Mouse (Mus musculus): ENCODE results near the gene Elovl2.
A peak's percentile ranks its signal among the peaks of the same experiment; 100 is the strongest.
"Not testable (repeated sequence)": the region's sequence is repeated elsewhere in the genome, so short reads cannot be mapped to it uniquely, and the experiment has no call there.

The Elovl2 gene

GRCm38 (mm10) chr13:41233241-41233640 is 13.0 kb upstream of the Elovl2 start:
- DNase-seq = no peak

GRCm38 (mm10) chr13:41232209-41232608 is 12.0 kb upstream of the Elovl2 start:
- DNase-seq = peak; percentile 91

GRCm38 (mm10) chr13:41231389-41231983 is 11.3 kb upstream of the Elovl2 start:
- no peak for DNase-seq

- no peak for DNase-seq
Observed at GRCm38 (mm10) chr13:41230256-41230655, 10.1 kb upstream of the Elovl2 start.

- DNase-seq = no peak
Observed at GRCm38 (mm10) chr13:41228060-41228459, 7.9 kb upstream of the Elovl2 start.

- DNase-seq = no peak
Observed at GRCm38 (mm10) chr13:41226513-41226912, 6.3 kb upstream of the Elovl2 start.

GRCm38 (mm10) chr13:41219687-41220303 is 410 bp downstream of the Elovl2 start:
- DNase-seq = no peak

- peak; percentile 50 for DNase-seq
Observed at GRCm38 (mm10) chr13:41219056-41219455, 1.1 kb downstream of the Elovl2 start.

GRCm38 (mm10) chr13:41216236-41216635 is 4.0 kb downstream of the Elovl2 start:
- peak; percentile 38 for DNase-seq

GRCm38 (mm10) chr13:41215669-41216068 is 4.5 kb downstream of the Elovl2 start:
- DNase-seq = peak; percentile 36

- DNase-seq = peak; percentile 63
Observed at GRCm38 (mm10) chr13:41212558-41213322, 7.5 kb downstream of the Elovl2 start.

- peak; percentile 49 for DNase-seq
Observed at GRCm38 (mm10) chr13:41211276-41211675, 8.9 kb downstream of the Elovl2 start.

GRCm38 (mm10) chr13:41206241-41206640 is 14.0 kb downstream of the Elovl2 start:
- no peak for DNase-seq

GRCm38 (mm10) chr13:41205568-41205967 is 14.6 kb downstream of the Elovl2 start:
- DNase-seq = not testable (repeated sequence)

- DNase-seq = no peak
Observed at GRCm38 (mm10) chr13:41203691-41204090, 16.5 kb downstream of the Elovl2 start.

- no peak for DNase-seq
Observed at GRCm38 (mm10) chr13:41203289-41203688, 16.9 kb downstream of the Elovl2 start.

- no peak for DNase-seq
Observed at GRCm38 (mm10) chr13:41200861-41201260, 19.3 kb downstream of the Elovl2 start.

GRCm38 (mm10) chr13:41195640-41196333 is 24.4 kb downstream of the Elovl2 start:
- DNase-seq = no peak

GRCm38 (mm10) chr13:41187886-41188285 is 32.3 kb downstream of the Elovl2 start:
- DNase-seq = no peak

GRCm38 (mm10) chr13:41158426-41158825 is 61.8 kb downstream of the Elovl2 start:
- no peak for DNase-seq

- no peak for DNase-seq
Observed at GRCm38 (mm10) chr13:41153146-41153545, 67.1 kb downstream of the Elovl2 start.

- DNase-seq = peak; percentile 80
Observed at GRCm38 (mm10) chr13:41146271-41146670, 73.9 kb downstream of the Elovl2 start.

GRCm38 (mm10) chr13:41145433-41145970 is 74.7 kb downstream of the Elovl2 start:
- DNase-seq = no peak
